Mouse (Mus musculus): ENCODE measurements around the gene 2210408I21Rik. TPM values are rescaled to one million over a fixed set of nuclear protein-coding genes. Genes with fewer than 3 reads are reported as not detected.
A peak's percentile ranks its signal among the peaks of the same experiment; 100 is the strongest.
"Not testable (repeated sequence)": the region's sequence is repeated elsewhere in the genome, so short reads cannot be mapped to it uniquely, and the experiment has no call there.

2210408I21Rik gene
- polyA plus RNA-seq (2014; fragmentation: Nextera tagmentation; extraction: Ambion mirVana) = 13.1 and 14.4 TPM in 2 replicates

DNA sequence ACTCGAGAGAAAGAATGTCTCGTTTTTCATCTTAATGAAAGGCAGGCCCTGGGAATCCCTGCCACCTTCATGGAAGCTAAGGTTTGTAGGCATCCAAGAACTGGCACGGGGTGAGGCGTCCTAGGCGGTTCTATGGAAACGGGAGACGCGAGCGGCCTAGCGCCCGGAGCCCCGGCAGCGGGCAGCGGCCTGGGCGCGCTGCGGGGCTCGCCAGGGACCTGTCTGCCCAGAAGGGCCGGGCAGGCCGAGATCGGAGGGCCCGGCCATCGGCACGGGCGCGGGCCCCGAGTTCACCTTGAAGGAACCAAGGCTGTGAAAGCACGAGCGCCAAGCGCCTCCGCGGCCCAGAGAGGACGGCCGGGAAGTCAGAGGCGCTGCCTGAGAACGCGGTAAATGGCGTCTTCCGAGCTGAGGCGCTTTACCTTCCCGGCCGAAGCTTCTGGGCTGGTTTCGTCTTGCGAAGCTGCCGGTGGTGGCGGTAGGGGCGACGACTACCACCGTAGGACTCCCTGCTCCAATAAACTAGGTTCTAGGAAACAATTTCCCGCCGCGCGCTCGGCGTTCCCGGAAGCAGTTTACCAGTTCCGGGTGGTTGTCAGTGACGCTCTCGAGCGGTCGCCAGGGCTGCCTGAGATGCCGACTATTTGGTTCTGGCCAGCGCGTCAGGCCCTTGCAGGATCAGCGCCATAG is at the start of gene 2210408I21Rik, which contains the start of gene Slf1:
TSS of gene 2210408I21Rik (plus strand) at position 610 of the 690 bp plus-strand sequence.
TSS of gene Slf1 (minus strand) at position 543 of the 690 bp plus-strand sequence.
- Histone ChIP-seq H3K4me3 (ENCODE audit: low read depth, low read length) (peak within 1 kb of the TSS; percentile 96), H3K9me3 (ENCODE audit: control insufficient read depth, low read length) (no peaks in the 10 kb centered on the region), H3K36me3 (ENCODE audit: control insufficient read depth, insufficient read depth, low read length) (no peaks in the 10 kb centered on the region), H3K4me2 (replicated peaks; ENCODE audit: low read depth, low read length) (peak within 1 kb of the TSS; percentile 58), H3K27me3 (ENCODE audit: control insufficient read depth, insufficient read depth, low read length) (no peaks in the 10 kb centered on the region), H3K4me1 (replicated peaks; ENCODE audit: control insufficient read depth, insufficient read depth, low read length) (no peaks in the 10 kb centered on the region), H3K27ac (ENCODE audit: low read depth, low read length) (peak within 1 kb of the TSS; percentile 94), H3K9ac (ENCODE audit: low read depth, low read length) (peak within 1 kb of the TSS; percentile 93)
- peak; percentile 97 for ATAC-seq (ENCODE audit: low FRiP score)
- peak; percentile 92 for DNase-seq (ENCODE audit: low spot score)
- under 1% methylated on average over 65 of the region's 65 CpGs for WGBS

GRCm38 (mm10) chr13:77092876-77093275 is 42.5 kb upstream of the 2210408I21Rik start:
- H3K36me3 ChIP-seq (ENCODE audit: control insufficient read depth, insufficient read depth, low read length); H3K4me2 ChIP-seq (replicated peaks; ENCODE audit: low read depth, low read length); H3K4me3 ChIP-seq (ENCODE audit: low read depth, low read length); H3K27me3 ChIP-seq (ENCODE audit: control insufficient read depth, insufficient read depth, low read length); H3K9me3 ChIP-seq (ENCODE audit: control insufficient read depth, low read length); ATAC-seq (ENCODE audit: low FRiP score); H3K4me1 ChIP-seq (replicated peaks; ENCODE audit: control insufficient read depth, insufficient read depth, low read length); H3K27ac ChIP-seq (ENCODE audit: low read depth, low read length); DNase-seq (ENCODE audit: low spot score); H3K9ac ChIP-seq (ENCODE audit: low read depth, low read length): not testable (repeated sequence)
- WGBS = 100% methylated on average over 1 of the region's 1 CpGs

- no peak overlapping the region for H3K4me2 ChIP-seq (replicated peaks; ENCODE audit: low read depth, low read length)
- no peaks in the 10 kb centered on the region for H3K9me3 ChIP-seq (ENCODE audit: control insufficient read depth, low read length)
- no peaks in the 10 kb centered on the region for H3K36me3 ChIP-seq (ENCODE audit: control insufficient read depth, insufficient read depth, low read length)
- H3K4me3 ChIP-seq (ENCODE audit: low read depth, low read length) = no peak overlapping the region
- no peaks in the 10 kb centered on the region for H3K4me1 ChIP-seq (replicated peaks; ENCODE audit: control insufficient read depth, insufficient read depth, low read length)
- H3K27me3 ChIP-seq (ENCODE audit: control insufficient read depth, insufficient read depth, low read length) = no peaks in the 10 kb centered on the region
- DNase-seq (ENCODE audit: low spot score) (no peak), ATAC-seq (ENCODE audit: low FRiP score) (no peak)
- no peak overlapping the region for H3K27ac ChIP-seq (ENCODE audit: low read depth, low read length)
- H3K9ac ChIP-seq (ENCODE audit: low read depth, low read length) = no peak overlapping the region
These were observed 27.6 kb upstream of the 2210408I21Rik start for GRCm38 (mm10) chr13:77107734-77108133.

GRCm38 (mm10) chr13:77118695-77119094 is 16.6 kb upstream of the 2210408I21Rik start:
- WGBS = 94% methylated on average over 4 of the region's 4 CpGs

GRCm38 (mm10) chr13:77125159-77125558 is 10.2 kb upstream of the 2210408I21Rik start:
- 91% methylated on average over 3 of the region's 3 CpGs for WGBS
- H3K4me2 ChIP-seq (replicated peaks; ENCODE audit: low read depth, low read length) = no peak overlapping the region
- no peak for DNase-seq (ENCODE audit: low spot score)

More at GRCm38 (mm10) chr13:77118695-77119094, 16.6 kb upstream of the 2210408I21Rik start:
- H3K4me1 ChIP-seq (replicated peaks; ENCODE audit: control insufficient read depth, insufficient read depth, low read length) = no peaks in the 10 kb centered on the region
- H3K9ac ChIP-seq (ENCODE audit: low read depth, low read length) = no peak overlapping the region
- no peaks in the 10 kb centered on the region for H3K36me3 ChIP-seq (ENCODE audit: control insufficient read depth, insufficient read depth, low read length)
- no peak overlapping the region for H3K4me3 ChIP-seq (ENCODE audit: low read depth, low read length)
- H3K4me2 ChIP-seq (replicated peaks; ENCODE audit: low read depth, low read length) = no peak overlapping the region
- no peak for ATAC-seq (ENCODE audit: low FRiP score)
- no peaks in the 10 kb centered on the region for H3K9me3 ChIP-seq (ENCODE audit: control insufficient read depth, low read length)
- no peak overlapping the region for H3K27ac ChIP-seq (ENCODE audit: low read depth, low read length)
- DNase-seq (ENCODE audit: low spot score) = no peak
- H3K27me3 ChIP-seq (ENCODE audit: control insufficient read depth, insufficient read depth, low read length) = no peaks in the 10 kb centered on the region

DNA sequence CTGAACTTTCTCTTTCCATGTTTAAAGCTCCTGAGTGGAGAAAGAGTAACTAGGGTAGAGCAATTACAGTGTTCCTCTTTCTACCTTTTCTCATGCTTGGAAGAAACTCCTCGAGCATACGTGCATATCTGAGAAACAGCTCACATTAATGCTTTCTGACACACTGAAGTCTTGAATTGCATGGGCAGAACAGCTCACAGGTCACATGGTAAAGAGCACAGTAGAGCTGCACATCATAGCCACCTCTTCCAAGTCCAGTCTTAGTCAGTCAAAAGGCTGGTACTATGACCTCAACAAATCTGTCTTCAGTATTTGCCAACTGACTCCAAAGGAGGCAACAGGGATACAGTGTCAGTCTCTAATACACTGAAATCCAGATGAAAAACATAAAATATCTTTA is 7.1 kb upstream of the 2210408I21Rik start:
- Histone ChIP-seq H3K4me2 (replicated peaks; ENCODE audit: low read depth, low read length) (no peak overlapping the region), H3K4me3 (ENCODE audit: low read depth, low read length) (no peak overlapping the region), H3K4me1 (replicated peaks; ENCODE audit: control insufficient read depth, insufficient read depth, low read length) (no peaks in the 10 kb centered on the region), H3K36me3 (ENCODE audit: control insufficient read depth, insufficient read depth, low read length) (no peaks in the 10 kb centered on the region), H3K9me3 (ENCODE audit: control insufficient read depth, low read length) (no peaks in the 10 kb centered on the region), H3K27me3 (ENCODE audit: control insufficient read depth, insufficient read depth, low read length) (no peaks in the 10 kb centered on the region), H3K9ac (ENCODE audit: low read depth, low read length) (no peak overlapping the region), H3K27ac (ENCODE audit: low read depth, low read length) (no peak overlapping the region)
- 91% methylated on average over 2 of the region's 2 CpGs for WGBS
- ATAC-seq (ENCODE audit: low FRiP score) (no peak), DNase-seq (ENCODE audit: low spot score) (no peak)

More at GRCm38 (mm10) chr13:77125159-77125558, 10.2 kb upstream of the 2210408I21Rik start:
- Histone ChIP-seq H3K4me3 (ENCODE audit: low read depth, low read length) (no peak overlapping the region), H3K36me3 (ENCODE audit: control insufficient read depth, insufficient read depth, low read length) (no peaks in the 10 kb centered on the region), H3K9ac (ENCODE audit: low read depth, low read length) (no peak overlapping the region), H3K4me1 (replicated peaks; ENCODE audit: control insufficient read depth, insufficient read depth, low read length) (no peaks in the 10 kb centered on the region), H3K27me3 (ENCODE audit: control insufficient read depth, insufficient read depth, low read length) (no peaks in the 10 kb centered on the region), H3K9me3 (ENCODE audit: control insufficient read depth, low read length) (no peaks in the 10 kb centered on the region), H3K27ac (ENCODE audit: low read depth, low read length) (no peak overlapping the region)
- ATAC-seq (ENCODE audit: low FRiP score) = no peak

DNA sequence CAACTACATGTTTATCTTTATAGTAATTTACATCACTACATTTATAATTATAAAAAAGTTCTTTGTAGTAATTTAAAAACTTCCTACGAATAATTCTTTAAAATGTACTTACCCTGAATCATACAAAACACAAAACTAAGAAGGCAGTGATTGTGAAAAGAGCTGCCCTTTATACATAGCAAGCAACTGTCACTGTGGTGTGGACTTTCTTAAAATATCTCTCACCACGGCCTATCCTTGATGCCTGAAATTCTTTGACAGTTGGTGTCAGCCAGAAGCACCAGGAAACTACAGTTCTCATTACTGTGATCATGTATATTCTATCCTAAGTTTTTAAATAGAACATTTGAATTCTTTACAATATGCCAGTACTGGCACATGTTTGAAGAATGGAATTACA is 4.2 kb upstream of the 2210408I21Rik start:
- no peaks in the 10 kb centered on the region for H3K9me3 ChIP-seq (ENCODE audit: control insufficient read depth, low read length)
- 82% methylated on average over 2 of the region's 2 CpGs for WGBS

GRCm38 (mm10) chr13:77135621-77135981 is 261 bp downstream of the 2210408I21Rik start:
- no peaks in the 10 kb centered on the region for H3K36me3 ChIP-seq (ENCODE audit: control insufficient read depth, insufficient read depth, low read length)
- ATAC-seq (ENCODE audit: low FRiP score) (peak; percentile 68), DNase-seq (ENCODE audit: low spot score) (no peak)
- H3K9ac ChIP-seq (ENCODE audit: low read depth, low read length) = peak overlapping the region; percentile 93
- peak overlapping the region; percentile 96 for H3K4me3 ChIP-seq (ENCODE audit: low read depth, low read length)
- H3K4me2 ChIP-seq (replicated peaks; ENCODE audit: low read depth, low read length) = peak overlapping the region; percentile 58
- H3K4me1 ChIP-seq (replicated peaks; ENCODE audit: control insufficient read depth, insufficient read depth, low read length) = no peaks in the 10 kb centered on the region
- WGBS = 0% methylated on average over 11 of the region's 11 CpGs
- no peaks in the 10 kb centered on the region for H3K9me3 ChIP-seq (ENCODE audit: control insufficient read depth, low read length)
- no peaks in the 10 kb centered on the region for H3K27me3 ChIP-seq (ENCODE audit: control insufficient read depth, insufficient read depth, low read length)
- H3K27ac ChIP-seq (ENCODE audit: low read depth, low read length) = peak overlapping the region; percentile 94

More for the DNA sequence above, 4.2 kb upstream of the 2210408I21Rik start:
- Histone ChIP-seq H3K4me2 (replicated peaks; ENCODE audit: low read depth, low read length) (no peak overlapping the region), H3K4me3 (ENCODE audit: low read depth, low read length) (no peak overlapping the region), H3K27me3 (ENCODE audit: control insufficient read depth, insufficient read depth, low read length) (no peaks in the 10 kb centered on the region), H3K36me3 (ENCODE audit: control insufficient read depth, insufficient read depth, low read length) (no peaks in the 10 kb centered on the region), H3K9ac (ENCODE audit: low read depth, low read length) (no peak overlapping the region), H3K4me1 (replicated peaks; ENCODE audit: control insufficient read depth, insufficient read depth, low read length) (no peaks in the 10 kb centered on the region), H3K27ac (ENCODE audit: low read depth, low read length) (no peak overlapping the region)
- DNase-seq (ENCODE audit: low spot score) = no peak
- no peak for ATAC-seq (ENCODE audit: low FRiP score)

- H3K4me1 ChIP-seq (replicated peaks; ENCODE audit: control insufficient read depth, insufficient read depth, low read length) = no peaks in the 10 kb centered on the region
- no peaks in the 10 kb centered on the region for H3K27me3 ChIP-seq (ENCODE audit: control insufficient read depth, insufficient read depth, low read length)
- no peak overlapping the region for H3K27ac ChIP-seq (ENCODE audit: low read depth, low read length)
- WGBS = 86% methylated on average over 2 of the region's 2 CpGs
- no peak overlapping the region for H3K4me3 ChIP-seq (ENCODE audit: low read depth, low read length)
- H3K9ac ChIP-seq (ENCODE audit: low read depth, low read length) = no peak overlapping the region
- no peaks in the 10 kb centered on the region for H3K36me3 ChIP-seq (ENCODE audit: control insufficient read depth, insufficient read depth, low read length)
- H3K4me2 ChIP-seq (replicated peaks; ENCODE audit: low read depth, low read length) = no peak overlapping the region
- ATAC-seq (ENCODE audit: low FRiP score) (no peak), DNase-seq (ENCODE audit: low spot score) (no peak)
- no peaks in the 10 kb centered on the region for H3K9me3 ChIP-seq (ENCODE audit: control insufficient read depth, low read length)
These were observed 5.5 kb downstream of the 2210408I21Rik start for GRCm38 (mm10) chr13:77140890-77141289.
